Mouse (Mus musculus): ENCODE results near the gene Cdipt. TPM values are rescaled to one million over a fixed set of nuclear protein-coding genes. Genes with fewer than 3 reads are reported as not detected.

The Cdipt gene
- polyA plus RNA-seq, 1 experiment from 2014 or later, result 89.1 TPM

Other genes starting within 250 kb of the Cdipt start
- gene Mapk3, start 216.3 kb upstream of the Cdipt start, polyA plus RNA-seq (2014; fragmentation: Nextera tagmentation; extraction: Ambion mirVana), result 55.0 and 79.2 TPM in 2 replicates
- gene Gdpd3, start 209.6 kb upstream of the Cdipt start, polyA plus RNA-seq (2014; fragmentation: Nextera tagmentation; extraction: Ambion mirVana), result 2.0 and 2.6 TPM in 2 replicates
- gene Ypel3, start 199.0 kb upstream of the Cdipt start, polyA plus RNA-seq (2014; fragmentation: Nextera tagmentation; extraction: Ambion mirVana), result 87.5 and 94.5 TPM in 2 replicates
- 0.24 and 0.36 TPM in 2 replicates for gene Tbx6, start 194.4 kb upstream of the Cdipt start, polyA plus RNA-seq (2014; fragmentation: Nextera tagmentation; extraction: Ambion mirVana)
- 294 and 371 TPM in 2 replicates for gene Ppp4c, start 183.4 kb upstream of the Cdipt start, polyA plus RNA-seq (2014; fragmentation: Nextera tagmentation; extraction: Ambion mirVana)
- gene Fam57b, start 178.2 kb upstream of the Cdipt start, polyA plus RNA-seq (2014; fragmentation: Nextera tagmentation; extraction: Ambion mirVana), result 0.15 TPM in 1 of 2 replicates, not detected in the other
- gene 4930451I11Rik, start 144.3 kb upstream of the Cdipt start, polyA plus RNA-seq (2014; fragmentation: Nextera tagmentation; extraction: Ambion mirVana), result not detected in 2 replicates
- 7.2 and 8.8 TPM in 2 replicates for gene Doc2a, start 128.5 kb upstream of the Cdipt start, polyA plus RNA-seq (2014; fragmentation: Nextera tagmentation; extraction: Ambion mirVana)
- 22.8 and 23.5 TPM in 2 replicates for gene Hirip3, start 113.9 kb upstream of the Cdipt start, polyA plus RNA-seq (2014; fragmentation: Nextera tagmentation; extraction: Ambion mirVana)
- 92.4 and 94.0 TPM in 2 replicates for gene Ino80e, start 113.5 kb upstream of the Cdipt start, polyA plus RNA-seq (2014; fragmentation: Nextera tagmentation; extraction: Ambion mirVana)
- 24.9 and 29.2 TPM in 2 replicates for gene Taok2, start 91.2 kb upstream of the Cdipt start, polyA plus RNA-seq (2014; fragmentation: Nextera tagmentation; extraction: Ambion mirVana)
- 27.4 and 30.5 TPM in 2 replicates for gene Tmem219, start 53.0 kb upstream of the Cdipt start, polyA plus RNA-seq (2014; fragmentation: Nextera tagmentation; extraction: Ambion mirVana)
- 13.1 and 19.4 TPM in 2 replicates for gene Kctd13, start 47.0 kb upstream of the Cdipt start, polyA plus RNA-seq (2014; fragmentation: Nextera tagmentation; extraction: Ambion mirVana)
- 0.16 and 0.34 TPM in 2 replicates for gene Asphd1, start 26.3 kb upstream of the Cdipt start, polyA plus RNA-seq (2014; fragmentation: Nextera tagmentation; extraction: Ambion mirVana)
- gene Sez6l2, start 25.4 kb upstream of the Cdipt start, polyA plus RNA-seq (2014; fragmentation: Nextera tagmentation; extraction: Ambion mirVana), result 1.1 and 1.7 TPM in 2 replicates
- gene Cdiptos, start 184 bp downstream of the Cdipt start, polyA plus RNA-seq (2014; fragmentation: Nextera tagmentation; extraction: Ambion mirVana), result 1.3 and 2.5 TPM in 2 replicates
- 7.7 and 9.7 TPM in 2 replicates for gene Mvp, start 38.7 kb downstream of the Cdipt start, polyA plus RNA-seq (2014; fragmentation: Nextera tagmentation; extraction: Ambion mirVana)
- 0.31 and 0.38 TPM in 2 replicates for gene Pagr1b, start 40.6 kb downstream of the Cdipt start, polyA plus RNA-seq (2014; fragmentation: Nextera tagmentation; extraction: Ambion mirVana)
- gene Pagr1a, start 41.4 kb downstream of the Cdipt start, polyA plus RNA-seq (2014; fragmentation: Nextera tagmentation; extraction: Ambion mirVana), result 41.3 and 89.2 TPM in 2 replicates
- 21.8 and 65.4 TPM in 2 replicates for gene Gm42742, start 45.2 kb downstream of the Cdipt start, polyA plus RNA-seq (2014; fragmentation: Nextera tagmentation; extraction: Ambion mirVana)
- 4.1 and 9.6 TPM in 2 replicates for gene Prrt2, start 45.3 kb downstream of the Cdipt start, polyA plus RNA-seq (2014; fragmentation: Nextera tagmentation; extraction: Ambion mirVana)
- 73.1 and 77.6 TPM in 2 replicates for gene Maz, start 51.1 kb downstream of the Cdipt start, polyA plus RNA-seq (2014; fragmentation: Nextera tagmentation; extraction: Ambion mirVana)
- gene Kif22, start 66.6 kb downstream of the Cdipt start, polyA plus RNA-seq (2014; fragmentation: Nextera tagmentation; extraction: Ambion mirVana), result 129 and 151 TPM in 2 replicates
- gene Zg16, start 111.4 kb downstream of the Cdipt start, polyA plus RNA-seq (2014; fragmentation: Nextera tagmentation; extraction: Ambion mirVana), result not detected in 2 replicates
- 3.5 TPM in 2 replicates for gene AI467606, start 115.4 kb downstream of the Cdipt start, polyA plus RNA-seq (2014; fragmentation: Nextera tagmentation; extraction: Ambion mirVana)
- gene Qprt, start 146.3 kb downstream of the Cdipt start, polyA plus RNA-seq (2014; fragmentation: Nextera tagmentation; extraction: Ambion mirVana), result 8.9 and 13.0 TPM in 2 replicates
- gene Spn, start 161.9 kb downstream of the Cdipt start, polyA plus RNA-seq (2014; fragmentation: Nextera tagmentation; extraction: Ambion mirVana), result 0.14 and 0.26 TPM in 2 replicates
- 41.0 and 57.6 TPM in 2 replicates for gene Cd2bp2, start 220.1 kb downstream of the Cdipt start, polyA plus RNA-seq (2014; fragmentation: Nextera tagmentation; extraction: Ambion mirVana)
- 13.5 and 19.7 TPM in 2 replicates for gene Tbc1d10b, start 232.6 kb downstream of the Cdipt start, polyA plus RNA-seq (2014; fragmentation: Nextera tagmentation; extraction: Ambion mirVana)
- 10.3 and 11.2 TPM in 2 replicates for gene Mylpf, start 233.0 kb downstream of the Cdipt start, polyA plus RNA-seq (2014; fragmentation: Nextera tagmentation; extraction: Ambion mirVana)